Mouse (Mus musculus): ENCODE measurements around the gene Kcnt2. TPM values are rescaled to one million over a fixed set of nuclear protein-coding genes. Genes with fewer than 3 reads are reported as not detected.
A peak's percentile ranks its signal among the peaks of the same experiment; 100 is the strongest.

Gene Kcnt2
- polyA plus RNA-seq, 1 experiment from 2014 or later: 1.9 TPM

DNA sequence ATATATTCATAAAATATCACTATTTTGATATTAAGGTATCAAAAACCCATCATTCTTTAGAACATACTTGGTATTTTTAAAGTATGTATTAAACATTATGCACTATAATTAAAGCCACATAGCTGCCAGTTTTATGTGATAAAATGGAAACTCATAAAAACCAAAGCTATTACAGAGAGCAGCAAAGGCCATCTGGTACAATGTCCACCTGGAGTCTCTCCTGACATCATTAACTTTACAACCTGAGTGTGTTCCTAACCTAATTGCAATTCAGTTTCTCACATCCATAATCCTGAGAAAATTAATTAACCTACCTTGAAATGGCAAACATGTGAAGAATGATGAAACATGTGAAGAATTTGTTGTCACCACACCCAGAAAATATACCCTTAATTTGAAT is 288.9 kb downstream of the Kcnt2 start:
- Histone ChIP-seq H3K4me3 (no peak overlapping the region), H3K36me3 (no peaks in the 10 kb centered on the region), H3K9ac (replicated peaks) (no peak overlapping the region), H3K4me2 (replicated peaks) (no peak overlapping the region), H3K4me1 (no peaks in the 10 kb centered on the region), H3K27ac (replicated peaks) (no peak overlapping the region), H3K9me3 (no peaks in the 10 kb centered on the region), H3K27me3 (no peaks in the 10 kb centered on the region)
- ATAC-seq (ENCODE audit: low FRiP score, low read depth): no peak

DNA sequence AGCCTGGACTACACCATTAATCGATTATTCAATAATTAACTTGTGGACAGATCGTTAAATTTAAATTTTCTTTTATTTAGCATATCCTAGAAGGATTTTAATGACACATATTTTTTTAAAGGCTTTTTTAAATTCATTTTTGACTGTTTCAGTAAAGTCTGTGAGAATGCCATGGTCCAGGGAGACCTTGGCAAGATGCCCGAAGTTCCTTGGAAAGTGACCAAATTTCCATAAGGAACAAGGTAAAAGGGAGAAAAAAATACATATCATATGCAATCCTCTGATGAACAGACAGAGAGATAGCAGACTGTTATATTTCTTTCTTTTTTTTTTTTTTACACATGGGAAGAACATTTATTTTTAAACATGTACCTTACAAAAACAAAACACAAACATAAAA is 296.1 kb downstream of the Kcnt2 start:
- H3K27me3 ChIP-seq: no peaks in the 10 kb centered on the region
- no peaks in the 10 kb centered on the region for H3K9me3 ChIP-seq
- H3K4me2 ChIP-seq (replicated peaks): no peak overlapping the region
- H3K36me3 ChIP-seq: no peaks in the 10 kb centered on the region
- no peak overlapping the region for H3K9ac ChIP-seq (replicated peaks)
- H3K27ac ChIP-seq (replicated peaks): no peak overlapping the region
- no peak overlapping the region for H3K4me3 ChIP-seq
- ATAC-seq (ENCODE audit: low FRiP score, low read depth): no peak
- no peaks in the 10 kb centered on the region for H3K4me1 ChIP-seq
- WGBS: 90% methylated on average over 3 of the region's 3 CpGs

DNA sequence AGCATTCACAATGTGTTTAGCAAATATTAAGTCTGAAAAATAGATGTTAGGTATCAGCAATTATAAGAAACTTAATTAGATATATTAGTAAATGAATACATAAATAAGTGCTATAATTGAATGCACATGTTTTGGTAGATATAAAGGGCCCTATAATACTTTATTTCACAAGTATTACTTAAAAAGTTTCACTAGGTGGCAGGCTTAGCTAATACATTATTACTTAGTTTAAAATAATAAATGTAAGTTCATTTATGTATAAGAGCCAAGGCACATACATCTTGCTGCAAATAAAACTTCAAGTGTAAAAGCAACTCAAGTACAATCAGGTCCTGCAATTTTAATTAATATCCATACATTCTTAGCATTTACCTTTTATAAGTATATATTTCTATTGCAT is 302.8 kb downstream of the Kcnt2 start:
- no peaks in the 10 kb centered on the region for H3K36me3 ChIP-seq
- H3K4me2 ChIP-seq (replicated peaks): no peak overlapping the region
- no peaks in the 10 kb centered on the region for H3K4me1 ChIP-seq
- H3K27ac ChIP-seq (replicated peaks): no peak overlapping the region
- no peaks in the 10 kb centered on the region for H3K27me3 ChIP-seq
- no peaks in the 10 kb centered on the region for H3K9me3 ChIP-seq
- peak; percentile 47; the same call in 1 of the 2 replicates for ATAC-seq (ENCODE audit: low FRiP score, low read depth)
- no peak overlapping the region for H3K4me3 ChIP-seq
- no peak overlapping the region for H3K9ac ChIP-seq (replicated peaks)

DNA sequence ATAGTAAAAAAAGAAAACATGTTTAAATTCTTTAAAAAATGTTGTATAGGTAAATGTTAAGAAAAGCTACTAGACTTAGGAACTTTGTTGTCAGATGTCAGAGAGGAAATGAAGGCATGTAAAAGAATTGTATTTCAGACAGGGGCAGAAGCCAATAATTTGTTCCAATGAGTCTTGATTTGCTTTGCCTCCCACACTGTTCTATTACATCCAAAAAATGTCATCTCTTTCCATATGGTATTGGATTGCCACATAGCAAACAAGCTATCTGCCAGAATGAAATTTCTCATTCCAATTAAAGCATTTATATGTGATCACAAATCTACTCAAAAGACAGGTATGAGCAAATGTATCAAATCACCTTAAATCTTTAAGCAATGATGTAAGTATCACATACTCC is 314.8 kb downstream of the Kcnt2 start:
- Histone ChIP-seq H3K9ac (replicated peaks) (no peak overlapping the region), H3K4me1 (no peaks in the 10 kb centered on the region)

DNA sequence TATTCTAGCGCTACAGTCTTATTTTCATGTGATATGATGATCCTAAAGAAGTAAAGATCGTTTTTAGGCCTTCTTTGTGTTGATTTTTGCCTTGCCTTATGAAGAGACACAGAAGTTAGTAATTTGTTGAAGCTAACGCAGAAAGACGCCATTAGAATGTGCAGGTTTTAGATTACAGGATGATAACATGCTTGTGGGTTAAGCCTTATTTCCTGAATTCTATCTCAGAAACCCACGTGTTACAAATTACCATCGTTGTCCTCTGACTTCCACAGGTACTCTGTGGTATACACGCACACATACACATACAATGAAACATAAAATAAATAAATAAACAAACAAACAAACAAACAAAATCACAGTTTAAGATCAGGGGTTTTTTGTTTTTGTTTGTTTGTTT is 326.2 kb downstream of the Kcnt2 start:
- H3K36me3 ChIP-seq: no peaks in the 10 kb centered on the region
- H3K4me3 ChIP-seq: no peak overlapping the region
- no peak overlapping the region for H3K9ac ChIP-seq (replicated peaks)
- no peaks in the 10 kb centered on the region for H3K9me3 ChIP-seq
- no peak overlapping the region for H3K4me2 ChIP-seq (replicated peaks)
- no peak overlapping the region for H3K27ac ChIP-seq (replicated peaks)
- no peak for ATAC-seq (ENCODE audit: low FRiP score, low read depth)
- WGBS: 91% methylated on average over 7 of the region's 7 CpGs
- H3K27me3 ChIP-seq: no peaks in the 10 kb centered on the region
- H3K4me1 ChIP-seq: no peaks in the 10 kb centered on the region

More for the DNA sequence above, 314.8 kb downstream of the Kcnt2 start:
- Histone ChIP-seq H3K27ac (replicated peaks) (no peak overlapping the region), H3K4me2 (replicated peaks) (no peak overlapping the region), H3K9me3 (no peaks in the 10 kb centered on the region), H3K27me3 (no peaks in the 10 kb centered on the region), H3K36me3 (no peaks in the 10 kb centered on the region), H3K4me3 (no peak overlapping the region)
- no peak for ATAC-seq (ENCODE audit: low FRiP score, low read depth)

DNA sequence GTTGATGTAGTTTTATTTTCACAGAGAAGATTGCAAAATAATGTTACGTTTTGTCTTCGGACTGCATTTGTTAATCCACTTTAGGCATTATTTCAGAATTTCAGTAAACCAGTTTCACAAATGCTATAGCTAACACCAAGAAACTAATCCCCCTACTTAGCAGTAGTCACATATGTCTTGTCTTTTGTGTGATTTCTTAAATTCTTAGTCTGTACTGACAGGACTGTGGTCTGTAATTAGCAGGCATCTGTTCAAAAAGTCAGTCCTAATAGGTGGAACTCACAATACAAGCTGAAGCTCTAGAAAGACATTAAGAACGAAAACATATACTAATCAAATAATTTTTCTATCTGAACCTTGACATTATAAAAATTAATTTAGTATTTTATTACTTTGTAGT is 332.6 kb downstream of the Kcnt2 start:
- no peak overlapping the region for H3K4me3 ChIP-seq
- 68% methylated on average over 3 of the region's 3 CpGs for WGBS
- ATAC-seq (ENCODE audit: low FRiP score, low read depth): peak; percentile 81
- no peaks in the 10 kb centered on the region for H3K36me3 ChIP-seq
- no peaks in the 10 kb centered on the region for H3K27me3 ChIP-seq
- no peaks in the 10 kb centered on the region for H3K9me3 ChIP-seq
- H3K4me2 ChIP-seq (replicated peaks): no peak overlapping the region
- H3K4me1 ChIP-seq: no peaks in the 10 kb centered on the region
- H3K27ac ChIP-seq (replicated peaks): no peak overlapping the region
- H3K9ac ChIP-seq (replicated peaks): no peak overlapping the region

DNA sequence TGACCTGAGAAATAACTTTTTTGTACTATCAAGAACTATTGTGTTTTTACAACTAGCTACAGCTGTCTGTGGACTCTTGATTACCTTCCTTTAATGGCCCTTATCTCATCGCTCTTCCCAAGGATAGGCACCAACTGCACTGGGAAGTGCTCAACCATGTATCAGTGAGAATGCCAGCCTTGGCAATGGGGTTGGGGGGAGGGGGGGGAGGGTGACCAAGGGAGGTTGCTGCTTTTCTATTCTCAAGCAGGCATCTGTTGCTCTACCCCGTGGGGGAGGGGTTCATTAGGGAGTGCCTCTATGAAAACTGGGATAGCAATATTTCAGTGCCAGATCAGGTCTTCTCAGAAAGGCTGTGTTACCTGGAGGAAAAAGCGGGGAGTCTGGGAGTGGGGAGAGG is 342.3 kb downstream of the Kcnt2 start:
- no peak overlapping the region for H3K4me3 ChIP-seq
- no peak overlapping the region for H3K9ac ChIP-seq (replicated peaks)
- H3K27me3 ChIP-seq: no peaks in the 10 kb centered on the region
- no peaks in the 10 kb centered on the region for H3K36me3 ChIP-seq
- no peak for ATAC-seq (ENCODE audit: low FRiP score, low read depth)
- WGBS: 79% methylated on average over 3 of the region's 3 CpGs
- H3K27ac ChIP-seq (replicated peaks): no peak overlapping the region
- H3K4me1 ChIP-seq: no peaks in the 10 kb centered on the region
- no peak overlapping the region for H3K4me2 ChIP-seq (replicated peaks)
- no peaks in the 10 kb centered on the region for H3K9me3 ChIP-seq

DNA sequence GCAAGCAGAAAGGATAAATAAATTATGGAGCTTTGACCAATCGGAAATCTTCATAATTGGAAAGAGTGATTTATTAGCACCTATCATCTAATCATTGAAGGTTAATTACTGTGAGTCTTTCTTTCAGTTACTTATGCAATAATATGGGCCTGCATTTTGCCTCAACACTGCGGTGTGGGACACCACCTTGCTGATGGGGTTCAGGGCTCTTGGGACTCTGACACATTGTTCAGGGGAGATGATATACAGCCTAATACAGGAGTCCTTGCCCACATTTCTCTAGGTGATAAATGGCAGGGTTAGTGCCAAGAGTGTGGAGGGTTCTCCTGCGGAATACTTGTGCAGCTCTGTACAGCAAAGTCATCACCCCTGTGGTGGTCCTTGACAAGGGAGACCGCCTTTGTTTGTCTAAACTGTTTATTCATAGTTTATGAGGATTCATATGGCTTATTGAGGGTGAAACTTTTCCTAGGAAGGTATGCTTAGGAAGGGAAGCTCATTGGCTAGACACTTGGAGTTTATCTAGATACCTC is 362.9 kb downstream of the Kcnt2 start:
- H3K4me3 ChIP-seq: no peak overlapping the region
- no peak overlapping the region for H3K4me2 ChIP-seq (replicated peaks)
- no peaks in the 10 kb centered on the region for H3K36me3 ChIP-seq
- no peak overlapping the region for H3K9ac ChIP-seq (replicated peaks)
- no peak for ATAC-seq (ENCODE audit: low FRiP score, low read depth)
- no peaks in the 10 kb centered on the region for H3K9me3 ChIP-seq
- no peak overlapping the region for H3K27ac ChIP-seq (replicated peaks)
- WGBS: 95% methylated on average over 4 of the region's 4 CpGs
- H3K27me3 ChIP-seq: no peaks in the 10 kb centered on the region
- no peaks in the 10 kb centered on the region for H3K4me1 ChIP-seq

DNA sequence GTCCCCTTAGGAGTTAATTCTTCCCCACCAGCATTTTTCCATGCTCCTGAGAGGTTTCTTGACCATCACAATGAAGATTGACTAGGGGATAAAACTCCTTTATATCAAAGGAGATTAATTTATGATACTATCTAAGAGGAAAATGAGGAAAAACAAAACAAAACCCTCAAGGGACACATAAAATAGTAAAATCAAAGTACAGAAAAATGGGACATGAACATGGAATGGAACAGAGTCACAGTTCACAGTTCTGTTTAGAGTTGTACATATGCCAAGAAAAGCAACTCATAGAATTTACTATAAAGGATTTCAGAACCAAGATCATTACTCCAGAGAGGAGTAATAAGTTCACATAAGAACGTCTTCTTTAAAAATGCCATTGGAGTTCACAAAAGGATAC is 367.1 kb downstream of the Kcnt2 start:
- ATAC-seq (ENCODE audit: low FRiP score, low read depth): no peak
- no peaks in the 10 kb centered on the region for H3K9me3 ChIP-seq
- no peaks in the 10 kb centered on the region for H3K27me3 ChIP-seq
- H3K4me1 ChIP-seq: no peaks in the 10 kb centered on the region
- no peak overlapping the region for H3K4me3 ChIP-seq
- H3K9ac ChIP-seq (replicated peaks): no peak overlapping the region
- WGBS: 94% methylated on average over 1 of the region's 1 CpGs
- H3K4me2 ChIP-seq (replicated peaks): no peak overlapping the region
- no peak overlapping the region for H3K27ac ChIP-seq (replicated peaks)
- H3K36me3 ChIP-seq: no peaks in the 10 kb centered on the region

DNA sequence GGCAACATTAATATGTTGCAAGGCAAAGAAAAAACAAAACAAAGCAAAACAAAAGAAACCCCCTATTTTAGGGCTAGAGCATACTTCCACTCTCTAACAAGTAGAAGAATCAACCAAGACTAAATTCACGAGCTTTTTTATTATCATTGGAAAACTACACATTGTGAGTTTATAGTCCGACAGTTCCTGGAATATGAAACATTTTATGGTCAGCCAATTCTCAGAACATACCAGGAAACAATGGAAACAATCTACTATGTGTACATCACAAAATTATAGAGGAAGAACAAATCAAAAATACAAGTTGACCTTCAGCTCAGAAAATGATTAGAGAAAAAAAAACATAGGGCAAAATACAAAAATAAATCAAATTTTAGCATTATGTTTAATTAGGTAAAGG is 368.9 kb downstream of the Kcnt2 start:
- ATAC-seq (ENCODE audit: low FRiP score, low read depth): no peak
- Histone ChIP-seq H3K9me3 (no peaks in the 10 kb centered on the region), H3K9ac (replicated peaks) (no peak overlapping the region), H3K4me3 (no peak overlapping the region), H3K4me2 (replicated peaks) (no peak overlapping the region), H3K4me1 (no peaks in the 10 kb centered on the region), H3K36me3 (no peaks in the 10 kb centered on the region), H3K27me3 (no peaks in the 10 kb centered on the region), H3K27ac (replicated peaks) (no peak overlapping the region)
- 88% methylated on average over 2 of the region's 2 CpGs for WGBS

DNA sequence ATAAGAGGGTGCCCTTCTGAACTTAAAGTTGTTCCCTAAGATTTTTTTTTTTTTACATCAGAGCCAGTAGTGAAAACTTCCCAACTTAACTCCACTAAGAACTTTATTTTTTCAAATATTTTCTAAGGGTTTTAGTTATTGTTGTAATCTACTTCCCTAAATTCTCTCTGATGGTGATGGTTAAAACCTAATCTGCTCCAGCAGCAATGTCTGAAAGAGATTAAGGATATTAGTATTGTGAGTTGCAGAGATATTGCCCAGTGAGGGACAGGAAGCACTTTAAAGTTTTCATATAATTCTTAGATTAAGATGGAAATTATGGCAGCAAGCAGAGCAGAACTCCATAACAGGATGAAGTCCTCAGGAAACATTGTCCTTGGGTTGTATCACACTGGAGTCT is 372.2 kb downstream of the Kcnt2 start:
- no peaks in the 10 kb centered on the region for H3K36me3 ChIP-seq
- no peak overlapping the region for H3K9ac ChIP-seq (replicated peaks)
- no peak overlapping the region for H3K4me2 ChIP-seq (replicated peaks)
- H3K4me3 ChIP-seq: no peak overlapping the region
- no peaks in the 10 kb centered on the region for H3K4me1 ChIP-seq
- H3K27ac ChIP-seq (replicated peaks): no peak overlapping the region
- H3K9me3 ChIP-seq: no peaks in the 10 kb centered on the region
- no peaks in the 10 kb centered on the region for H3K27me3 ChIP-seq
- ATAC-seq (ENCODE audit: low FRiP score, low read depth): no peak

DNA sequence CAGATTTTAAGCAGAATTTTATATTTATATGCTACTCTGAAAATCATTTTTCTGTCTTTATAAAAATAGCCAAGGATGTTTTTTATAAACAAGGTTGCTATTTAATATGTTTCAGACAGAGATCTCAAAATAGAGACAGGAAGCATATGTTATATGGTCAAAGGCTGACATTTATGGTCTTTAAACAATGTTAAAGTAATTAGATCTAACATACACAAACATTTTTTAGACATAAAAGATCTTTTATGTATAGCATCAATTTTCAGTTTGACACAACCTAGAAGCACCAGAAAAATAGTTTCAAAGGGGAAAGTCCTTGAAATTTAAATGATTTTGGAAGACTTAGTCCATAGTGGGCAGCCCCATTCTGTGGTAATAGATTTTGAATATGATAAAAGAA is 379.0 kb downstream of the Kcnt2 start:
- H3K36me3 ChIP-seq: no peaks in the 10 kb centered on the region
- H3K4me2 ChIP-seq (replicated peaks): no peak overlapping the region
- no peak overlapping the region for H3K9ac ChIP-seq (replicated peaks)
- H3K27me3 ChIP-seq: no peaks in the 10 kb centered on the region
- H3K27ac ChIP-seq (replicated peaks): no peak overlapping the region
- H3K4me3 ChIP-seq: no peak overlapping the region
- no peaks in the 10 kb centered on the region for H3K9me3 ChIP-seq
- ATAC-seq (ENCODE audit: low FRiP score, low read depth): no peak
- H3K4me1 ChIP-seq: no peaks in the 10 kb centered on the region

DNA sequence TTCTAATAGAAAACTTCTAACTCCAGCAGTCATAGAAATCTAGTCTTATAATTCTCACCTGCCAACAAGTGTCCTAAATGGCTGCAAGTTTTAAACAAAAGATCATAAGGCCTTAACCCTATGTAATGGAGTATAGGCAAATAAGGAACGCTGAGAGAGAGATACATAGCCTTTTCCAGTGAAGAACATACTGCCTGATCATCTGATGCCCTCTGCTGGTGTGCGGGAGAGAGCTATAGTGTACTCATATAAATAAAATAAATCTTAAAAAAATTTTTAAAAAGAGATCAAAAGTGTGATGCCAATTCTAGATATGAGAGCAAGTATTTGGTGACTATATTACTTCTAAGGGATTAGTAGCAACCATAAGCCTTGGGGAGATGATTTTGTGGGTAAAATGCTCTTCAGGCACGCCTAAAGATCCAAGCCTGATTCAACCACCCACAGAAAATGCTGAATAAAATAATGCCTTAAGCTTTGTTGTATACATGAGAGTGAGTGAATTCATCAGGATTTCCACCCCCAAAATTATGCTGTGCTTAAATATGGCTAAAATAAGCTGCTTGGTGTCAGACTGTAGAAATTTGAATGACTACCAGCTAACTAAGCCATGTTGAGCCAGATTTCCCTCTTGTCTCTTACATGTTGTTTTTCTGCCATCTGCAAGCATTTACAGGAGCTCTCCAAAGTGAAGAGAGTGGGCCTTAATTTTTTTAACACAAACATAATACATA is 413.8 kb downstream of the Kcnt2 start:
- Histone ChIP-seq H3K4me2 (replicated peaks) (no peak overlapping the region), H3K36me3 (no peaks in the 10 kb centered on the region), H3K4me1 (no peaks in the 10 kb centered on the region), H3K9me3 (no peaks in the 10 kb centered on the region), H3K27me3 (no peaks in the 10 kb centered on the region), H3K4me3 (no peak overlapping the region), H3K27ac (replicated peaks) (no peak overlapping the region), H3K9ac (replicated peaks) (no peak overlapping the region)
- 60% methylated on average over 3 of the region's 3 CpGs for WGBS
- no peak for ATAC-seq (ENCODE audit: low FRiP score, low read depth)
